Mouse (Mus musculus): ENCODE data around the gene Trem2. TPM values are rescaled to one million over a fixed set of nuclear protein-coding genes. Genes with fewer than 3 reads are reported as not detected.

The Trem2 gene
- polyA plus RNA-seq, 1 experiment: 11.7 TPM

DNA sequence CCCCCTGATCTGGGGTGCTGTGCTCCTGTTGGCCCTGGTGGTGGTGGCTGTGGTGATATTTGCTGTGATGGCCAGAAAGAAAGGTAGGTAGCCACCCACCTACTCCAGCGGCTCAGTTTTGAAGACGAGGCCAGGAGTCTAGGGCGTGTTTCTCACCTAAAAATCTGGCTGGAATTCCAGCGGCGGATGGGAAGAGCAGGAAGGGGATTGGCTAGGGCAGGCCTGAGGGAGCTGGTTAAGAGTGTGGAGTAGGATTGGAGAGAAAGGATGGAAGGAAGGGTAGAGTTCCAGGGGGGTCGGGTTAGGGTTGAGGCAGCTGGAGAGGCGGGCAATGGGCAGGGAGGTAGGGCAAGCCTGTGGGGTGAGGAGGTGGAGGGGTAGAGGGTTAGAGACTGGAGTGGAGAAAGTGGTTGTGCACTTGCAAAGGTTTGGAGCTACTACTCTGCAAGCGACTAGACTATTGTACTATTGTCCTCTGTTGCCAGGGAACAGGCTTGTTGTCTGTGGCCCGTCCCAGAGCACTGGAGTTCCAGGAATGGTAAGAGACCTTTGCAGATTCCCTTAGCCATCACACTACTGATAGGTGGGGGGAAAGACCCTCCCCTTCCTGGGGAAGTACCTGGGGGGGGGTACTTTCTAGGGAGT lies 19.4 kb downstream of the Trem2 start:
- TF ChIP-seq CTCF (IDR thresholded peaks at IDR 0.05; ENCODE audit: borderline replicate concordance, control insufficient read depth, extremely low read depth, insufficient read depth, low read length, poor library complexity) (no peak), POLR2A (IDR thresholded peaks at IDR 0.05; ENCODE audit: control insufficient read depth, extremely low read depth, insufficient read depth, low read length, poor library complexity) (no peak)
- no peaks in the 10 kb centered on the region for H3K27me3 ChIP-seq (ENCODE audit: control insufficient read depth, insufficient read depth, low read length)
- H3K4me3 ChIP-seq (ENCODE audit: control insufficient read depth, insufficient read depth, low read length): no peak overlapping the region
- no peaks in the 10 kb centered on the region for H3K4me1 ChIP-seq (replicated peaks; ENCODE audit: control insufficient read depth, insufficient read depth, low read length)
- 94% methylated on average over 9 of the region's 9 CpGs for WGBS
- no peak overlapping the region for H3K27ac ChIP-seq (ENCODE audit: control insufficient read depth, insufficient read depth, low read length)
- no peak for DNase-seq
- H3K36me3 ChIP-seq (ENCODE audit: control insufficient read depth, insufficient read depth, low read length): no peaks in the 10 kb centered on the region

DNA sequence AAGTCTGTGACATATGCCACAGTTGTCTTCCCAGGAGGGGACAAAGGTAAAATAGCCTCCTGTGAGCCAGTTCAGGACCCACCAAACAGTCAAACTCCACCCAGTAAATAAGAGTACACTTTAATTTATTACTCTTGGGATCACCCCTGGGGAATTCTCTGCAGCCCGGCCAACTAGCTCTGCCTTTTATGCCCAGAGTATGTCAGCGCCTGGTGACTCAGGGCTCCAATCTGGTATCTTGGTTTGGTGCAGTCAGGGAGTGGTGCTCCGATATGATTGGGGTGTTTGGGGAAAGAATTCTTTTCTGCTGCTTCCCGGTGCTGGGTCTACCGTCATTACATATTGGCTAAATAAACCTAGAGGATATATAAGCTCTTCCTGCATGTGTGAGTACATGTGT lies 20.6 kb downstream of the Trem2 start:
- Histone ChIP-seq H3K4me3 (ENCODE audit: control insufficient read depth, insufficient read depth, low read length) (no peak overlapping the region), H3K27ac (ENCODE audit: control insufficient read depth, insufficient read depth, low read length) (no peak overlapping the region), H3K36me3 (ENCODE audit: control insufficient read depth, insufficient read depth, low read length) (no peaks in the 10 kb centered on the region), H3K27me3 (ENCODE audit: control insufficient read depth, insufficient read depth, low read length) (no peaks in the 10 kb centered on the region), H3K4me1 (replicated peaks; ENCODE audit: control insufficient read depth, insufficient read depth, low read length) (no peaks in the 10 kb centered on the region)
- 96% methylated on average over 5 of the region's 5 CpGs for WGBS
- no peak for DNase-seq
- no peak for TF ChIP-seq CTCF (IDR thresholded peaks at IDR 0.05; ENCODE audit: borderline replicate concordance, control insufficient read depth, extremely low read depth, insufficient read depth, low read length, poor library complexity)
- no peak for TF ChIP-seq POLR2A (IDR thresholded peaks at IDR 0.05; ENCODE audit: control insufficient read depth, extremely low read depth, insufficient read depth, low read length, poor library complexity)

DNA sequence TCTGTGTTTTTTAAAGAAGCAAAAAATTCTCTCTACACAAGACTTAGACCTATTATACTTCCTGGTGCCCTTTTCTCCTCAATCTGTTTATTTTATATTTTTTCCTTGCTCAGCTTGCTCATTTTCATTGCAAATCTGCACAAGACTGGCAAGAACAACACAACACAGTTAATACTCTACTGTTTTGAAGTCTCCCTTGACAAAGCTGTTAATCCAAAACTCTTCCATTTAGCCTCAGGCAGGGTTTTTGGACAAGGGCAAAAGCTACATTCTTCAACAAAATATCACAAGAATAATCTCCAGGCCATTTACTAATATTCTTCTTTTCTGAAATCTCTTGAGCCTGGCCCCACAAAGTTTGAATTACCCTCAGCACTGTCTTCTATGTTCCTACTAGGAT lies 25.4 kb downstream of the Trem2 start:
- Histone ChIP-seq H3K36me3 (ENCODE audit: control insufficient read depth, insufficient read depth, low read length) (no peaks in the 10 kb centered on the region), H3K4me1 (replicated peaks; ENCODE audit: control insufficient read depth, insufficient read depth, low read length) (no peaks in the 10 kb centered on the region), H3K27me3 (ENCODE audit: control insufficient read depth, insufficient read depth, low read length) (no peaks in the 10 kb centered on the region), H3K27ac (ENCODE audit: control insufficient read depth, insufficient read depth, low read length) (no peak overlapping the region), H3K4me3 (ENCODE audit: control insufficient read depth, insufficient read depth, low read length) (no peak overlapping the region)
- no peak for DNase-seq
- TF ChIP-seq POLR2A (IDR thresholded peaks at IDR 0.05; ENCODE audit: control insufficient read depth, extremely low read depth, insufficient read depth, low read length, poor library complexity): no peak
- no peak for TF ChIP-seq CTCF (IDR thresholded peaks at IDR 0.05; ENCODE audit: borderline replicate concordance, control insufficient read depth, extremely low read depth, insufficient read depth, low read length, poor library complexity)

DNA sequence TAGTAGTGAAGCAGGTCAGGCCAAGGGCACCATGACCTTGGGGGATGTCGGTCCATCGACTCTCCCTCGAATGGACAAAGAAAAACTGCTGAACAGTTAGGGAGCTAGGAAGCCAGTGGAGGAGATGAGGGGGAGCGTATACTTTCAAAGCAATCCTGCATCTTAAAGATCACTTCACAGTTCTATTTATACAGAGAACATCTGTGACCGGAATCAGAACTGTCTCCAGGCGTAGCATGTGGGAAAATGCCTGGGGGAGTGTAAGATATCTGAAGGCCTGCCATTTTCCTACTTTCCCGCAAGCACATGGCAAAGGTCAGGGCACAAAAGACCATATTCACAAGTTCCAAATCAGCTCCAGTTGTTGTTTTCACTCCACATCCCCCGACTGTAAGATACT lies 26.8 kb downstream of the Trem2 start:
- Histone ChIP-seq H3K27me3 (ENCODE audit: control insufficient read depth, insufficient read depth, low read length) (no peaks in the 10 kb centered on the region), H3K27ac (ENCODE audit: control insufficient read depth, insufficient read depth, low read length) (no peak overlapping the region), H3K4me1 (replicated peaks; ENCODE audit: control insufficient read depth, insufficient read depth, low read length) (no peaks in the 10 kb centered on the region), H3K4me3 (ENCODE audit: control insufficient read depth, insufficient read depth, low read length) (no peak overlapping the region), H3K36me3 (ENCODE audit: control insufficient read depth, insufficient read depth, low read length) (no peaks in the 10 kb centered on the region)
- 94% methylated on average over 8 of the region's 8 CpGs for whole genome bisulfite sequencing
- TF ChIP-seq CTCF (IDR thresholded peaks at IDR 0.05; ENCODE audit: borderline replicate concordance, control insufficient read depth, extremely low read depth, insufficient read depth, low read length, poor library complexity) (no peak), POLR2A (IDR thresholded peaks at IDR 0.05; ENCODE audit: control insufficient read depth, extremely low read depth, insufficient read depth, low read length, poor library complexity) (no peak)
- no peak for DNase-seq

DNA sequence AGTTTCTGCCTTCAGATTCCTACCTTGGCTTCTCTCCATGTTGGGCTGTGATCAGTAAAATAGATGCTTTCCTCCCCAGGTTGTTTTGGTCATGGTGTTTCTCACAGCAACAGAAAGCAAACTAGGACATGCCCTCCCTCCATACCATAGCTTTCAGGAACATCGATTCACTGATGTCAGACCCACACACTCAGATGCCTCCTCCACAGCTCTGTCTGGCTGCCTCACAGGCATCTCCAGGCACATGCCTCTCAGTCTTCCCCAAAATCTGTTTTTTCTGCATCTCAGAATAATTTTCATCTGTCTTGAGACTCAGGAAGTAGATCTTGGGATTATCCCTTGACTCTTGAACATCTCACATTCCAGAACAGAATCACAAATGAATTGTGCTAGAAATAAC lies 29.9 kb downstream of the Trem2 start:
- WGBS: 100% methylated on average over 1 of the region's 1 CpGs
- no peaks in the 10 kb centered on the region for H3K36me3 ChIP-seq (ENCODE audit: control insufficient read depth, insufficient read depth, low read length)
- TF ChIP-seq POLR2A (IDR thresholded peaks at IDR 0.05; ENCODE audit: control insufficient read depth, extremely low read depth, insufficient read depth, low read length, poor library complexity) (no peak), CTCF (IDR thresholded peaks at IDR 0.05; ENCODE audit: borderline replicate concordance, control insufficient read depth, extremely low read depth, insufficient read depth, low read length, poor library complexity) (no peak)

DNA sequence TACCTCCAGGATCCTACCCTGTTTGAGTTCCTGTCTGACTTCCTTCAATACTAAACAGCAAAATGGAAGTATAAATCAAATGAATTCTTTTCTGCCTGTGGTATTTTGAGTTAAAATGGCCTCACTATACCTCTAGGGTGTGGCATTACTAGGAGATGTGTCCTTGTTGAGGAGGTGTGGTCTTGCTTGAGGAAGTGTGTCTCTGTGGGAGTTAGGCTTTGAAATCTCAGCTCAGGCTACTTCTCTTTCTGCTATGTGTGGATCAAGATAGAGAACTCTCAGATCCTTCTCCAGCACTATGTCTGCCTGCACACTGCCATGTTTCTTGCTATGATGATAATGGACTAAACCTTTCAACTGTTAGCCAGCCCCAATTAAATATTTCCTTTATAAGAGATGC lies 32.8 kb downstream of the Trem2 start:
- Histone ChIP-seq H3K27ac (ENCODE audit: control insufficient read depth, insufficient read depth, low read length) (no peak overlapping the region), H3K27me3 (ENCODE audit: control insufficient read depth, insufficient read depth, low read length) (no peaks in the 10 kb centered on the region), H3K4me3 (ENCODE audit: control insufficient read depth, insufficient read depth, low read length) (no peak overlapping the region), H3K36me3 (ENCODE audit: control insufficient read depth, insufficient read depth, low read length) (no peaks in the 10 kb centered on the region), H3K4me1 (replicated peaks; ENCODE audit: control insufficient read depth, insufficient read depth, low read length) (no peaks in the 10 kb centered on the region)
- no peak for TF ChIP-seq POLR2A (IDR thresholded peaks at IDR 0.05; ENCODE audit: control insufficient read depth, extremely low read depth, insufficient read depth, low read length, poor library complexity)
- no peak for TF ChIP-seq CTCF (IDR thresholded peaks at IDR 0.05; ENCODE audit: borderline replicate concordance, control insufficient read depth, extremely low read depth, insufficient read depth, low read length, poor library complexity)
- no peak for DNase-seq

More for the DNA sequence above, 29.9 kb downstream of the Trem2 start:
- no peaks in the 10 kb centered on the region for H3K4me1 ChIP-seq (replicated peaks; ENCODE audit: control insufficient read depth, insufficient read depth, low read length)
- no peak for DNase-seq
- no peaks in the 10 kb centered on the region for H3K27me3 ChIP-seq (ENCODE audit: control insufficient read depth, insufficient read depth, low read length)
- H3K4me3 ChIP-seq (ENCODE audit: control insufficient read depth, insufficient read depth, low read length): no peak overlapping the region
- no peak overlapping the region for H3K27ac ChIP-seq (ENCODE audit: control insufficient read depth, insufficient read depth, low read length)

All from thymus, adult 2 months (tissue).